Comparison of ENCODE assay signal across 19 mouse cellular contexts in genomic region chr4:129645204-129645603, GRCm38 (mm10). TPM values are rescaled to one million over a fixed set of nuclear protein-coding genes. Genes with fewer than 3 reads are reported as not detected.
A peak's percentile ranks its signal among the peaks of the same experiment; 100 is the strongest.
DNase-seq lines count a peak whose midpoint lies in the region; ATAC-seq lines count a peak whose summit lies in the region.
"Had no signal": no experiment of that assay in that cellular context is flagged by ENCODE, and none has a peak within 500 bp of the region (broad histone marks: within the 10 kb centered on the region; RNA-seq: fewer than 3 reads in every experiment).

No protein-coding gene starts in this region.

- H3K27ac ChIP-seq in limb, embryonic 11.5 days (replicated peaks; ENCODE audit: low read depth, low read length) = no peak overlapping the region
- H3K27ac ChIP-seq in limb, embryonic 10.5 days = no peak overlapping the region
- H3K27ac ChIP-seq: gastrocnemius, adult 2 months; heart, embryonic 15.5 days; hindbrain, embryonic 13.5 days had no signal

- 0 out of 2 replicates have a peak overlapping the region, but pooled peaks have one; percentile 4 for H3K4me2 ChIP-seq in limb, embryonic 11.5 days (ENCODE audit: low read depth, severe bottlenecking)
- H3K4me2 ChIP-seq: heart, embryonic 11.5 days; heart, embryonic 15.5 days; hindbrain, embryonic 13.5 days had no signal

- no peak for DNase-seq in frontal cortex, adult 2 months (ENCODE audit: extremely low spot score in 1 of 2, low spot score in 1 of 2)
- no peak for DNase-seq in limb, embryonic 11.5 days (ENCODE audit: low spot score)
- no peak for DNase-seq in limb, embryonic 10.5 days (ENCODE audit: low spot score)
- peak; percentile 41 for DNase-seq in brain, adult 2 months (ENCODE audit: low read depth, low spot score)
- peak; percentile 28 for DNase-seq in naive thymus-derived CD4-positive, alpha-beta T cell, adult 2 months (ENCODE audit: low read depth)
- no peak for DNase-seq in adrenal gland, adult (ENCODE audit: inconsistent age in 2 of 2, low spot score in 1 of 2)
- DNase-seq: adrenal gland, postnatal 14 days; cerebellum, adult 18-20 months; cerebellum, adult 9-11 months; cerebellum, postnatal 36 days; gastrocnemius, adult 2 months; gastrocnemius, postnatal 25 days; heart, adult 18-20 months; heart, postnatal 14 days had no signal

- peaks cover 26% of the 10 kb centered on the region; the same call in 1 of the 2 replicates for H3K36me3 ChIP-seq in limb, embryonic 11.5 days (ENCODE audit: control insufficient read depth, insufficient read depth, low read length)
- H3K36me3 ChIP-seq in limb, embryonic 10.5 days = peaks cover 73% of the 10 kb centered on the region

- H3K9ac ChIP-seq in limb, embryonic 11.5 days (ENCODE audit: low read length) = no peak overlapping the region
- H3K9ac ChIP-seq: heart, embryonic 15.5 days had no signal

- ATAC-seq in frontal cortex, adult (ENCODE audit: low TSS enrichment) = peak; percentile 22; the same call in 1 of the 2 replicates
- no peak for ATAC-seq in limb, embryonic 11.5 days (ENCODE audit: insufficient number of reproducible peaks, low FRiP score, low TSS enrichment, low read depth)
- ATAC-seq: forebrain, embryonic 16.5 days had no signal

- H3K27me3 ChIP-seq in limb, embryonic 11.5 days (ENCODE audit: control insufficient read depth, insufficient read depth, low read length) = no peaks in the 10 kb centered on the region
- H3K27me3 ChIP-seq in limb, embryonic 10.5 days (ENCODE audit: low read depth, poor library complexity, severe bottlenecking) = no peaks in the 10 kb centered on the region
- H3K27me3 ChIP-seq: heart, embryonic 15.5 days; hindbrain, embryonic 13.5 days had no signal

- no peak overlapping the region for H3K4me3 ChIP-seq in limb, embryonic 11.5 days (ENCODE audit: low read depth, low read length)
- H3K4me3 ChIP-seq in limb, embryonic 10.5 days = no peak overlapping the region
- H3K4me3 ChIP-seq: gastrocnemius, adult 2 months; heart, embryonic 15.5 days; hindbrain, embryonic 13.5 days had no signal

- H3K4me1 ChIP-seq in limb, embryonic 11.5 days (ENCODE audit: control insufficient read depth, insufficient read depth, low read length) = no peaks in the 10 kb centered on the region
- H3K4me1 ChIP-seq in limb, embryonic 10.5 days = peaks cover 8% of the 10 kb centered on the region; the same call in 1 of the 2 replicates

- WGBS in limb, embryonic 11.5 days = 89% methylated on average over 6 of the region's 6 CpGs
- 92% methylated on average over 6 of the region's 6 CpGs for WGBS in limb, embryonic 10.5 days

- no peaks in the 10 kb centered on the region for H3K9me3 ChIP-seq in limb, embryonic 11.5 days (ENCODE audit: control insufficient read depth, low read length)
- H3K9me3 ChIP-seq in limb, embryonic 10.5 days (replicated peaks) = no peaks in the 10 kb centered on the region
- H3K9me3 ChIP-seq: heart, embryonic 15.5 days; hindbrain, embryonic 13.5 days had no signal

RNA-seq across cellular contexts. Expression of gene Txlna, which starts 4.3 kb away (rescaled TPM):
- polyA plus RNA-seq in frontal cortex, adult 2 months (2012; rRNA removed) = 31.9 and 36.2 TPM in 2 replicates
- 111 and 123 TPM in 2 replicates for polyA plus RNA-seq in limb, embryonic 11.5 days (2014; fragmentation: Nextera tagmentation; extraction: Ambion mirVana)
- 109 and 122 TPM in 2 replicates for polyA plus RNA-seq in limb, embryonic 10.5 days (2016; fragmentation: Nextera tagmentation; extraction: Ambion mirVana)

RNA-seq across cellular contexts. Expression of gene Ccdc28b, which starts 21.5 kb away (rescaled TPM):
- 105 and 107 TPM in 2 replicates for polyA plus RNA-seq in frontal cortex, adult 2 months (2012; rRNA removed)
- polyA plus RNA-seq in limb, embryonic 11.5 days (2014; fragmentation: Nextera tagmentation; extraction: Ambion mirVana) = 40.3 and 48.8 TPM in 2 replicates
- 34.9 and 42.3 TPM in 2 replicates for polyA plus RNA-seq in limb, embryonic 10.5 days (2016; fragmentation: Nextera tagmentation; extraction: Ambion mirVana)

RNA-seq across cellular contexts. Expression of gene Iqcc, which starts 26.3 kb away (rescaled TPM):
- polyA plus RNA-seq in frontal cortex, adult 2 months (2012; rRNA removed) = 32.0 and 34.9 TPM in 2 replicates
- polyA plus RNA-seq in limb, embryonic 11.5 days (2014; fragmentation: Nextera tagmentation; extraction: Ambion mirVana) = 26.4 and 35.0 TPM in 2 replicates
- 30.2 and 34.7 TPM in 2 replicates for polyA plus RNA-seq in limb, embryonic 10.5 days (2016; fragmentation: Nextera tagmentation; extraction: Ambion mirVana)

RNA-seq across cellular contexts. Expression of gene Kpna6, which starts 27.4 kb away (rescaled TPM):
- 43.6 and 49.5 TPM in 2 replicates for polyA plus RNA-seq in frontal cortex, adult 2 months (2012; rRNA removed)
- 13.1 and 13.4 TPM in 2 replicates for polyA plus RNA-seq in limb, embryonic 11.5 days (2014; fragmentation: Nextera tagmentation; extraction: Ambion mirVana)
- 14.8 TPM in 2 replicates for polyA plus RNA-seq in limb, embryonic 10.5 days (2016; fragmentation: Nextera tagmentation; extraction: Ambion mirVana)

RNA-seq across cellular contexts. Expression of gene Dcdc2b, which starts 31.1 kb away (rescaled TPM):
- polyA plus RNA-seq in frontal cortex, adult 2 months (2012; rRNA removed) = 11.6 and 13.7 TPM in 2 replicates
- 1.8 and 2.8 TPM in 2 replicates for polyA plus RNA-seq in limb, embryonic 11.5 days (2014; fragmentation: Nextera tagmentation; extraction: Ambion mirVana)
- polyA plus RNA-seq in limb, embryonic 10.5 days (2016; fragmentation: Nextera tagmentation; extraction: Ambion mirVana) = 1.7 and 1.8 TPM in 2 replicates

Comparison
In these comparisons a context has a peak if more than half of its experiments do, and no peak if none do; other contexts are left out.
1. DNase-seq: peak in brain, adult 2 months (single experiment) and naive thymus-derived CD4-positive, alpha-beta T cell, adult 2 months (single experiment); none in frontal cortex, adult 2 months (0 of 2), limb, embryonic 11.5 days (single experiment), limb, embryonic 10.5 days (single experiment) and adrenal gland, adult (0 of 2).